Mouse (Mus musculus): ENCODE data around the gene Mettl27.

GRCm38 (mm10) chr5:134897596-134897995 is 34.6 kb upstream of the Mettl27 start:
- no peak for TF ChIP-seq POLR2A (IDR thresholded peaks at IDR 0.05; ENCODE audit: extremely low read depth, insufficient read depth, low read length)
- TF ChIP-seq CTCF (IDR thresholded peaks at IDR 0.05; ENCODE audit: low read depth, low read length), result no peak

Measured in liver, adult 2 months (tissue).